20 mouse cellular contexts compared by ENCODE assay signal in the genomic region with DNA sequence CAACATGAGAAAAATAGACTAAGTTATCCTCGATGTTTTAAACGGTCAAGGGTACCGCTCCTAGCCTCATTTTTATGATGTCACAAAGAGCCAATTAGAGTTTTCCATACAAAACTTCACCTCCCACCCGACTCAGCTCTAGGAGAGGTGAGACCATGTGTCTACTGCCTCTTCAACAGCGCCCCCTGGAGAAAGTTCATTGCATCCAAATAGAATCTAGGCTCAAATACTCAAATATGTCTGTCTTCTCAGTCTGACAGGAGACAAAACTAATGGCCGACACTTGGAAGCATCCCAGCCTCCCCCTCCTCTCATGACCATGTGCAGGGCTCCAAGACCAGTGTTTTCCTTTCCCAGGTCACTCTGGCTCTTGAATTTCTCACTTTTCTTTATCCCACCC.
A peak's percentile ranks its signal among the peaks of the same experiment; 100 is the strongest.
DNase-seq lines count a peak whose midpoint lies in the region; ATAC-seq and TF ChIP-seq lines count a peak whose summit lies in the region.
"Had no signal": no experiment of that assay in that cellular context is flagged by ENCODE, and none has a peak within 500 bp of the region (broad histone marks: within the 10 kb centered on the region; RNA-seq: fewer than 3 reads in every experiment).

No protein-coding gene starts in this region.

- H3K9ac ChIP-seq in liver, embryonic 14.5 days (replicated peaks), result no peak overlapping the region
- no peak overlapping the region for H3K9ac ChIP-seq in CH12.LX (ENCODE audit: insufficient read depth, low read depth)
- no peak overlapping the region for H3K9ac ChIP-seq in midbrain, postnatal 0 days (replicated peaks; ENCODE audit: low read length, poor library complexity, severe bottlenecking)
- H3K9ac ChIP-seq: embryonic facial prominence, embryonic 15.5 days; heart, embryonic 12.5 days; hindbrain, embryonic 14.5 days; kidney, embryonic 15.5 days; limb, embryonic 15.5 days; liver, postnatal 0 days had no signal

- in situ Hi-C loops in CH12.LX (cut with MboI; ENCODE audit: low pct_ligation_motif_present, low pct_unique_long_range_greater_than_20kb, low sequenced_read_pairs), result no loop called here

- no peak overlapping the region for H3K4me3 ChIP-seq in liver, embryonic 14.5 days (ENCODE audit: insufficient read depth in 1 of 2, low read depth in 2 of 2, low read length in 2 of 2)
- H3K4me3 ChIP-seq in CH12.LX (replicated peaks in 1 of 3; ENCODE audit: low read depth in 2 of 3, low read length in 2 of 3, poor library complexity in 1 of 3), result no peak overlapping the region
- H3K4me3 ChIP-seq in midbrain, postnatal 0 days (ENCODE audit: low read depth, low read length), result no peak overlapping the region
- H3K4me3 ChIP-seq: embryonic facial prominence, embryonic 15.5 days; gastrocnemius, adult 2 months; heart, embryonic 12.5 days; kidney, embryonic 15.5 days; limb, embryonic 15.5 days; megakaryocyte, embryonic 14.5 days had no signal

- dilution Hi-C loops in CH12.LX (cut with MboI; ENCODE audit: extremely low pct_ligation_motif_present, extremely low pct_unique_long_range_greater_than_20kb, low sequenced_read_pairs), result no loop called here

- no peaks in the 10 kb centered on the region for H3K4me1 ChIP-seq in liver, embryonic 14.5 days (replicated peaks; ENCODE audit: control insufficient read depth in 2 of 2, insufficient read depth in 2 of 2, low read length in 1 of 2)
- H3K4me1 ChIP-seq in CH12.LX (ENCODE audit: control insufficient read depth in 1 of 2, insufficient read depth in 2 of 2), result no peaks in the 10 kb centered on the region
- H3K4me1 ChIP-seq in midbrain, postnatal 0 days (ENCODE audit: insufficient read depth, low read length), result peaks cover 7% of the 10 kb centered on the region
- H3K4me1 ChIP-seq: embryonic facial prominence, embryonic 15.5 days; limb, embryonic 15.5 days; megakaryocyte, embryonic 14.5 days had no signal

- H3K27me3 ChIP-seq in liver, embryonic 14.5 days (ENCODE audit: control insufficient read depth, insufficient read depth, low read length), result no peaks in the 10 kb centered on the region
- peaks cover 42% of the 10 kb centered on the region for H3K27me3 ChIP-seq in CH12.LX (replicated peaks)
- no peaks in the 10 kb centered on the region for H3K27me3 ChIP-seq in midbrain, postnatal 0 days (ENCODE audit: insufficient read depth, low read length)
- H3K27me3 ChIP-seq: embryonic facial prominence, embryonic 15.5 days; kidney, embryonic 15.5 days; limb, embryonic 15.5 days had no signal

- no peak; the same call in 1 of the 2 replicates for TF ChIP-seq RAD21 in CH12.LX (IDR thresholded peaks at IDR 0.05; ENCODE audit: low read depth, low read length)

- no peaks in the 10 kb centered on the region for H3K36me3 ChIP-seq in liver, embryonic 14.5 days (replicated peaks; ENCODE audit: control insufficient read depth, insufficient read depth, low read depth)
- H3K36me3 ChIP-seq in CH12.LX (replicated peaks in 1 of 2; ENCODE audit: control insufficient read depth in 1 of 2, insufficient read depth in 1 of 2, low read length in 1 of 2), result no peaks in the 10 kb centered on the region
- no peaks in the 10 kb centered on the region for H3K36me3 ChIP-seq in midbrain, postnatal 0 days (ENCODE audit: insufficient read depth, low read length)
- H3K36me3 ChIP-seq: embryonic facial prominence, embryonic 15.5 days; heart, embryonic 12.5 days; kidney, embryonic 15.5 days; limb, embryonic 15.5 days had no signal

- no peaks in the 10 kb centered on the region for H3K79me2 ChIP-seq in CH12.LX (replicated peaks; ENCODE audit: control insufficient read depth, extremely low read depth, insufficient read depth, poor library complexity, severe bottlenecking)

- TF ChIP-seq EP300 in liver, embryonic 14.5 days (IDR thresholded peaks at IDR 0.05; ENCODE audit: low read depth), result no peak
- TF ChIP-seq EP300 in CH12.LX (IDR thresholded peaks at IDR 0.05; ENCODE audit: low read length), result no peak

- 0 out of 2 replicates have a peak, but pooled peaks have one; percentile 18 for TF ChIP-seq CTCF in liver, embryonic 14.5 days (IDR thresholded peaks at IDR 0.05; ENCODE audit: low read depth)
- TF ChIP-seq CTCF in CH12.LX (conservative IDR thresholded peaks at IDR 0.05 in 1 of 2, IDR thresholded peaks at IDR 0.05 in 1 of 2; ENCODE audit: low read depth in 2 of 2, low read length in 2 of 2), result peak in 1 of 2 experiments; percentile 19; a peak in 2 of 4 replicates
- TF ChIP-seq CTCF in midbrain, postnatal 0 days (IDR thresholded peaks at IDR 0.05), result peak; percentile 53

- 43% methylated on average over 6 of the region's 6 CpGs for WGBS in liver, embryonic 14.5 days (ENCODE audit: insufficient replicate concordance)
- 49% methylated on average over 6 of the region's 6 CpGs for WGBS in midbrain, postnatal 0 days

- peak; percentile 20 to 59 for DNase-seq in cerebellum, postnatal 14 days
- no peak for DNase-seq in cerebellum, adult 11-12 months
- DNase-seq in liver, embryonic 14.5 days (ENCODE audit: low read depth in 3 of 3, low spot score in 3 of 3), result no peak
- DNase-seq in liver, result no peak
- peak; percentile 10 for DNase-seq in CH12.LX (ENCODE audit: extremely low read depth)
- DNase-seq in midbrain, postnatal 0 days (ENCODE audit: low spot score), result peak; percentile 57
- no peak for DNase-seq in layer of hippocampus, postnatal 10 days (ENCODE audit: low spot score in 2 of 2)
- DNase-seq: adrenal gland, adult 2 months; gastrocnemius, adult 2 months; heart, postnatal 14 days; layer of hippocampus, postnatal 36 days; liver, postnatal 0 days; thymus, postnatal 14 days had no signal

- no peak for ATAC-seq in liver, embryonic 14.5 days (ENCODE audit: insufficient read depth)
- no peak for ATAC-seq in midbrain, postnatal 0 days (ENCODE audit: low FRiP score)
- ATAC-seq: intestine, embryonic 16.5 days; liver, postnatal 0 days had no signal

- no peaks in the 10 kb centered on the region for H3K9me3 ChIP-seq in liver, embryonic 14.5 days (ENCODE audit: control insufficient read depth, low read length)
- H3K9me3 ChIP-seq in CH12.LX (replicated peaks; ENCODE audit: low read length), result peaks cover 10% of the 10 kb centered on the region
- no peaks in the 10 kb centered on the region for H3K9me3 ChIP-seq in midbrain, postnatal 0 days (ENCODE audit: low read length)
- H3K9me3 ChIP-seq: embryonic facial prominence, embryonic 15.5 days; kidney, embryonic 15.5 days; limb, embryonic 15.5 days had no signal

- no peak for TF ChIP-seq POLR2A in CH12.LX (IDR thresholded peaks at IDR 0.05; ENCODE audit: low read depth, low read length)

- no peak overlapping the region for H3K27ac ChIP-seq in liver, embryonic 14.5 days
- H3K27ac ChIP-seq in CH12.LX (ENCODE audit: insufficient read depth, low read depth), result no peak overlapping the region
- H3K27ac ChIP-seq in midbrain, postnatal 0 days (ENCODE audit: low read depth, low read length), result no peak overlapping the region
- H3K27ac ChIP-seq: embryonic facial prominence, embryonic 15.5 days; gastrocnemius, adult 2 months; kidney, embryonic 15.5 days; limb, embryonic 15.5 days had no signal

- no peak overlapping the region for H3K4me2 ChIP-seq in liver, embryonic 14.5 days (ENCODE audit: low read depth)
- no peak overlapping the region for H3K4me2 ChIP-seq in CH12.LX (ENCODE audit: insufficient read depth, low read depth, poor library complexity, severe bottlenecking)
- no peak overlapping the region for H3K4me2 ChIP-seq in midbrain, postnatal 0 days (ENCODE audit: low read depth, low read length, poor library complexity, severe bottlenecking)
- H3K4me2 ChIP-seq: embryonic facial prominence, embryonic 15.5 days; heart, embryonic 12.5 days; hindbrain, embryonic 14.5 days; kidney, embryonic 15.5 days; limb, embryonic 15.5 days had no signal

TF ChIP-seq in CH12.LX, 34 proteins besides CTCF, POLR2A, EP300 and RAD21:
- TF ChIP-seq NELFE (IDR thresholded peaks at IDR 0.05; ENCODE audit: low read depth, low read length), result no peak
- no peak for TF ChIP-seq CHD2 (IDR thresholded peaks at IDR 0.05; ENCODE audit: low read length)
- no peak for TF ChIP-seq ETS1 (conservative IDR thresholded peaks at IDR 0.05; ENCODE audit: low read depth, low read length)
- TF ChIP-seq TBP (conservative IDR thresholded peaks at IDR 0.05; ENCODE audit: low read depth, low read length), result no peak
- no peak for TF ChIP-seq JUND (conservative IDR thresholded peaks at IDR 0.05; ENCODE audit: low read depth, low read length)
- no peak for TF ChIP-seq ZC3H11A (IDR thresholded peaks at IDR 0.05; ENCODE audit: low read depth, low read length)
- TF ChIP-seq SMC3 (IDR thresholded peaks at IDR 0.05; ENCODE audit: low read depth, low read length), result peak; percentile 12; the same call in 1 of the 2 replicates
- no peak for TF ChIP-seq ZMIZ1 (IDR thresholded peaks at IDR 0.05; ENCODE audit: low read depth, low read length)

Comparison
In these comparisons a context has a peak if more than half of its experiments do, and no peak if none do; other contexts are left out.
1. DNase-seq: peak in cerebellum, postnatal 14 days (2 of 2), CH12.LX (single experiment) and midbrain, postnatal 0 days (single experiment); none in cerebellum, adult 11-12 months (single experiment), liver, embryonic 14.5 days (0 of 3), liver (single experiment) and layer of hippocampus, postnatal 10 days (0 of 2).